Mouse (Mus musculus): ENCODE measurements at regions not wholly inside any gene's neighbourhood (a gene's known extent, or its start where the extent isn't known, plus 50 kb on each side); places are given as distances from the start of the nearest gene placed in this dataset.

- H3K27ac ChIP-seq (ENCODE audit: low read depth), result no peak overlapping the region
- no peak overlapping the region for H3K4me3 ChIP-seq (ENCODE audit: low read depth, low read length)
- H3K4me1 ChIP-seq (replicated peaks; ENCODE audit: control insufficient read depth, insufficient read depth, low read length), result no peaks in the 10 kb centered on the region
- DNase-seq (ENCODE audit: low spot score), result no peak
- no peaks in the 10 kb centered on the region for H3K27me3 ChIP-seq (replicated peaks; ENCODE audit: control insufficient read depth, insufficient read depth, low read length)
- H3K4me2 ChIP-seq (ENCODE audit: low read length), result no peak overlapping the region
- ATAC-seq (replicated peaks; ENCODE audit: low FRiP score, low TSS enrichment, low read depth), result no peak
- no peak overlapping the region for H3K9ac ChIP-seq (ENCODE audit: low read length)
- H3K36me3 ChIP-seq (ENCODE audit: control insufficient read depth, insufficient read depth, low read length), result no peaks in the 10 kb centered on the region
- WGBS, result 29% methylated on average over 2 of the region's 2 CpGs
- no peaks in the 10 kb centered on the region for H3K9me3 ChIP-seq (ENCODE audit: control insufficient read depth, low read length)
Measured at GRCm38 (mm10) chr13:116795041-116795440, 230.3 kb downstream of the Parp8 start.

- ATAC-seq (replicated peaks; ENCODE audit: low FRiP score, low TSS enrichment, low read depth), result no peak
Measured at GRCm38 (mm10) chr13:116781616-116782015, 243.7 kb downstream of the Parp8 start.

GRCm38 (mm10) chr13:116765491-116765890 is 259.8 kb downstream of the Parp8 start:
- H3K9ac ChIP-seq (ENCODE audit: low read length), result no peak overlapping the region
- ATAC-seq (replicated peaks; ENCODE audit: low FRiP score, low TSS enrichment, low read depth), result no peak
- 62% methylated on average over 3 of the region's 3 CpGs for WGBS
- H3K27ac ChIP-seq (ENCODE audit: low read depth), result no peak overlapping the region
- H3K4me3 ChIP-seq (ENCODE audit: low read depth, low read length), result no peak overlapping the region
- no peaks in the 10 kb centered on the region for H3K9me3 ChIP-seq (ENCODE audit: control insufficient read depth, low read length)
- no peaks in the 10 kb centered on the region for H3K27me3 ChIP-seq (replicated peaks; ENCODE audit: control insufficient read depth, insufficient read depth, low read length)
- no peaks in the 10 kb centered on the region for H3K36me3 ChIP-seq (ENCODE audit: control insufficient read depth, insufficient read depth, low read length)
- no peak for DNase-seq (ENCODE audit: low spot score)
- H3K4me1 ChIP-seq (replicated peaks; ENCODE audit: control insufficient read depth, insufficient read depth, low read length), result no peaks in the 10 kb centered on the region
- H3K4me2 ChIP-seq (ENCODE audit: low read length), result no peak overlapping the region

More at GRCm38 (mm10) chr13:116781616-116782015, 243.7 kb downstream of the Parp8 start:
- H3K4me2 ChIP-seq (ENCODE audit: low read length), result no peak overlapping the region
- no peaks in the 10 kb centered on the region for H3K4me1 ChIP-seq (replicated peaks; ENCODE audit: control insufficient read depth, insufficient read depth, low read length)
- no peak overlapping the region for H3K4me3 ChIP-seq (ENCODE audit: low read depth, low read length)
- no peaks in the 10 kb centered on the region for H3K27me3 ChIP-seq (replicated peaks; ENCODE audit: control insufficient read depth, insufficient read depth, low read length)
- no peak overlapping the region for H3K9ac ChIP-seq (ENCODE audit: low read length)
- H3K27ac ChIP-seq (ENCODE audit: low read depth), result no peak overlapping the region
- no peaks in the 10 kb centered on the region for H3K36me3 ChIP-seq (ENCODE audit: control insufficient read depth, insufficient read depth, low read length)
- DNase-seq (ENCODE audit: low spot score), result no peak
- H3K9me3 ChIP-seq (ENCODE audit: control insufficient read depth, low read length), result no peaks in the 10 kb centered on the region

- H3K27ac ChIP-seq (ENCODE audit: low read depth), result no peak overlapping the region
- no peaks in the 10 kb centered on the region for H3K27me3 ChIP-seq (replicated peaks; ENCODE audit: control insufficient read depth, insufficient read depth, low read length)
- no peaks in the 10 kb centered on the region for H3K4me1 ChIP-seq (replicated peaks; ENCODE audit: control insufficient read depth, insufficient read depth, low read length)
- H3K4me3 ChIP-seq (ENCODE audit: low read depth, low read length), result no peak overlapping the region
- no peaks in the 10 kb centered on the region for H3K36me3 ChIP-seq (ENCODE audit: control insufficient read depth, insufficient read depth, low read length)
- WGBS, result 86% methylated on average over 2 of the region's 2 CpGs
- H3K9ac ChIP-seq (ENCODE audit: low read length), result no peak overlapping the region
- DNase-seq (ENCODE audit: low spot score) (no peak), ATAC-seq (replicated peaks; ENCODE audit: low FRiP score, low TSS enrichment, low read depth) (no peak)
- no peak overlapping the region for H3K4me2 ChIP-seq (ENCODE audit: low read length)
- H3K9me3 ChIP-seq (ENCODE audit: control insufficient read depth, low read length), result no peaks in the 10 kb centered on the region
Measured at GRCm38 (mm10) chr13:116759912-116760311, 265.4 kb downstream of the Parp8 start.

- Histone ChIP-seq H3K4me3 (ENCODE audit: low read depth, low read length) (no peak overlapping the region), H3K9ac (ENCODE audit: low read length) (no peak overlapping the region), H3K4me1 (replicated peaks; ENCODE audit: control insufficient read depth, insufficient read depth, low read length) (no peaks in the 10 kb centered on the region), H3K4me2 (ENCODE audit: low read length) (no peak overlapping the region), H3K27me3 (replicated peaks; ENCODE audit: control insufficient read depth, insufficient read depth, low read length) (no peaks in the 10 kb centered on the region), H3K36me3 (ENCODE audit: control insufficient read depth, insufficient read depth, low read length) (no peaks in the 10 kb centered on the region), H3K27ac (ENCODE audit: low read depth) (no peak overlapping the region), H3K9me3 (ENCODE audit: control insufficient read depth, low read length) (no peaks in the 10 kb centered on the region)
- no peak for DNase-seq (ENCODE audit: low spot score)
- WGBS, result 61% methylated on average over 4 of the region's 4 CpGs
- no peak for ATAC-seq (replicated peaks; ENCODE audit: low FRiP score, low TSS enrichment, low read depth)
Measured at GRCm38 (mm10) chr13:116740825-116741224, 284.5 kb downstream of the Parp8 start.

- no peaks in the 10 kb centered on the region for H3K4me1 ChIP-seq (replicated peaks; ENCODE audit: control insufficient read depth, insufficient read depth, low read length)
- WGBS, result 67% methylated on average over 14 of the region's 14 CpGs
- H3K27ac ChIP-seq (ENCODE audit: low read depth), result no peak overlapping the region
- H3K4me3 ChIP-seq (ENCODE audit: low read depth, low read length), result no peak overlapping the region
- no peaks in the 10 kb centered on the region for H3K27me3 ChIP-seq (replicated peaks; ENCODE audit: control insufficient read depth, insufficient read depth, low read length)
- no peaks in the 10 kb centered on the region for H3K36me3 ChIP-seq (ENCODE audit: control insufficient read depth, insufficient read depth, low read length)
- no peaks in the 10 kb centered on the region for H3K9me3 ChIP-seq (ENCODE audit: control insufficient read depth, low read length)
- no peak overlapping the region for H3K4me2 ChIP-seq (ENCODE audit: low read length)
- ATAC-seq (replicated peaks; ENCODE audit: low FRiP score, low TSS enrichment, low read depth) (no peak), DNase-seq (ENCODE audit: low spot score) (no peak)
- H3K9ac ChIP-seq (ENCODE audit: low read length), result no peak overlapping the region
Measured at GRCm38 (mm10) chr13:116723361-116724153, 301.8 kb downstream of the Parp8 start.

- peaks cover 23% of the 10 kb centered on the region for H3K27me3 ChIP-seq (replicated peaks; ENCODE audit: control insufficient read depth, insufficient read depth, low read length)
- DNase-seq (ENCODE audit: low spot score) (peak; percentile 74), ATAC-seq (replicated peaks; ENCODE audit: low FRiP score, low TSS enrichment, low read depth) (0 out of 2 replicates have a peak, but pooled peaks have one; percentile 4)
- no peak overlapping the region for H3K27ac ChIP-seq (ENCODE audit: low read depth)
- WGBS, result 19% methylated on average over 5 of the region's 5 CpGs
- H3K9me3 ChIP-seq (ENCODE audit: control insufficient read depth, low read length), result no peaks in the 10 kb centered on the region
- H3K4me2 ChIP-seq (ENCODE audit: low read length), result no peak overlapping the region
- H3K4me3 ChIP-seq (ENCODE audit: low read depth, low read length), result no peak overlapping the region
- 0 out of 2 replicates have a peak, but pooled peaks cover 5% of the 10 kb centered on the region for H3K4me1 ChIP-seq (replicated peaks; ENCODE audit: control insufficient read depth, insufficient read depth, low read length)
- H3K36me3 ChIP-seq (ENCODE audit: control insufficient read depth, insufficient read depth, low read length), result no peaks in the 10 kb centered on the region
- no peak overlapping the region for H3K9ac ChIP-seq (ENCODE audit: low read length)
Measured at GRCm38 (mm10) chr13:116714809-116715208, 310.5 kb downstream of the Parp8 start.

- Histone ChIP-seq H3K9me3 (ENCODE audit: control insufficient read depth, low read length) (no peaks in the 10 kb centered on the region), H3K9ac (ENCODE audit: low read length) (0 out of 2 replicates have a peak overlapping the region, but pooled peaks have one; percentile 7), H3K27ac (ENCODE audit: low read depth) (no peak overlapping the region), H3K27me3 (replicated peaks; ENCODE audit: control insufficient read depth, insufficient read depth, low read length) (peaks cover 50% of the 10 kb centered on the region), H3K4me3 (ENCODE audit: low read depth, low read length) (peak overlapping the region; percentile 33), H3K4me1 (replicated peaks; ENCODE audit: control insufficient read depth, insufficient read depth, low read length) (0 out of 2 replicates have a peak, but pooled peaks cover 5% of the 10 kb centered on the region), H3K36me3 (ENCODE audit: control insufficient read depth, insufficient read depth, low read length) (no peaks in the 10 kb centered on the region), H3K4me2 (ENCODE audit: low read length) (peak overlapping the region; percentile 77)
- ATAC-seq (replicated peaks; ENCODE audit: low FRiP score, low TSS enrichment, low read depth), result peak; percentile 54
- WGBS, result under 1% methylated on average over 24 of the region's 24 CpGs
- peak; percentile 86 for DNase-seq (ENCODE audit: low spot score)
Measured at GRCm38 (mm10) chr13:116711866-116712593, 313.3 kb downstream of the Parp8 start.
